Mouse (Mus musculus) frontal cortex, postnatal 14 days (tissue): ENCODE results near the gene Rnf126.

ENCODE experiments used
- DNase-seq, 2 experiments: peaks; one replicate each; pipeline ENCODE4 v3.0.0; 2022; ENCODE audit warnings: low spot score in 2 of 2

The Rnf126 gene

DNA sequence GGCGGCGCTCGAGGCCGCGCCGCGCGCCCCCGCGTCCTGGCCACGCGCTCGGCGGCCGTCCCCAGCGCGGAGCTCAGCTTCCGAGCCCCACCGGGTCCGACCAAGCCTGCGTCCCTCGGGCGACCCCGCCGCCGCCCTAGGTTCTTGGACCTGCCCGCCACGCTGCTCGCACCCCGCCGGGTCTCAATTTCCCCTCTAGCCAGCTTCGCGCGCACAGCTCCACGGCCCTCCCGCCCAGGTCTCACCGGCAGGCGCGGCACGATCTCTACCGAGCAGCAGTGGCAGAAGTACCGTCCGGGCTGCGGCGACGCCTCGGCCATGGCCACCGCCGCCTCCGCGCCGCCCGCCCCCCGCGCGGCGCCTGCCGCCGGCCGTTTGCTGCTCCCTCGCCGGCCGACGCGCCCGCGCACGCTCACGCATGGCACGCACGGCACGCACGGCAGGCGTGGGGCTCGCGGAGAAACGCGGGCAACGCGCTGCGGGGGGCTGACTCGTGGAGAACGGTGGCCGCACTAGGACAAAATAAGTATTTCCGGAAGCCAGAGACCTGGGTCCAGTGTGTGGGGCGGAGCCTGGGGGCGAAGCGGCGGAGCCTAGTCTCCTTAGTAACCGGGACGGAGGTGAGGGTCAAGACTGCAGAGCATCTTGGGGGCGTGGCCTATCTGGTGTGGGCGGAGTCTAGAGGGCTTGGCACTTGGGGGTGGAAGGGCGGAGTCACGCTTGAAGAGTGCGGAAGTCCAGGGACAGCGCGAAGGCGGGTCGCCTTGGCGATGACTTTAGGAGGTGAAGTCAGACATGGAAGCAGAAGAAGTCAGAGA lies at the start of gene Rnf126:
TSS of gene Rnf126 (minus strand) at position 445 of the 818 bp plus-strand sequence.
- DNase-seq: peak; percentile 99

GRCm38 (mm10) chr10:79815671-79816494 lies 49.1 kb upstream of the Rnf126 start:
- DNase-seq: no peak

DNA sequence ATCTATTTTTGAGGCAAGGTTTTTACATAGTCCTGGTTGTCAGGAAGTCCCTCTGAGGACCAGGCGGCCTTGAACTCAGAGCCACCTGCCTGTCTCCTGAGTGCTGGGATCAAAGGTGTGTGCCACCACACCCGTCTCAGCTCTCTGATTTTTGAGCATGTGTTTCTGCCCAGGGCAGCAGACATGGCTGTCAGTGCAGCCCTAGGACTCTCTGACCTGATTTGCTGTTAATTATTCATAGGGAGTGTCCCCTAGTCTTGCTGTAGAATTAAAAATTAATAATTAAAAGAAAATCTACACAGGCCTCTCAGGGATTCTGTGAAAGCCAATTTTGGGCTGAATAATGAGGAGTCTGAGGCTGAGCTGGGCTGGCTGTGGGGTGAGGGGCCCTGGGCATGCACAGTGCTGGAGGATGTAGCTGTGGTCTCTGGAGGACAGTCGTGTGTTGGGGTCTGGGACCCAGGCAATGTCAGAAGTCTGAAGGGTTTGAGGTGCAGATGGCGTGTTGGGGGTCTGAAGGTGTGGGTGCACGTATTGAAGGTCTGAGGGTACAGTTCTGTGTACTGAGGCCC lies 47.6 kb upstream of the Rnf126 start:
- no peak for DNase-seq

DNA sequence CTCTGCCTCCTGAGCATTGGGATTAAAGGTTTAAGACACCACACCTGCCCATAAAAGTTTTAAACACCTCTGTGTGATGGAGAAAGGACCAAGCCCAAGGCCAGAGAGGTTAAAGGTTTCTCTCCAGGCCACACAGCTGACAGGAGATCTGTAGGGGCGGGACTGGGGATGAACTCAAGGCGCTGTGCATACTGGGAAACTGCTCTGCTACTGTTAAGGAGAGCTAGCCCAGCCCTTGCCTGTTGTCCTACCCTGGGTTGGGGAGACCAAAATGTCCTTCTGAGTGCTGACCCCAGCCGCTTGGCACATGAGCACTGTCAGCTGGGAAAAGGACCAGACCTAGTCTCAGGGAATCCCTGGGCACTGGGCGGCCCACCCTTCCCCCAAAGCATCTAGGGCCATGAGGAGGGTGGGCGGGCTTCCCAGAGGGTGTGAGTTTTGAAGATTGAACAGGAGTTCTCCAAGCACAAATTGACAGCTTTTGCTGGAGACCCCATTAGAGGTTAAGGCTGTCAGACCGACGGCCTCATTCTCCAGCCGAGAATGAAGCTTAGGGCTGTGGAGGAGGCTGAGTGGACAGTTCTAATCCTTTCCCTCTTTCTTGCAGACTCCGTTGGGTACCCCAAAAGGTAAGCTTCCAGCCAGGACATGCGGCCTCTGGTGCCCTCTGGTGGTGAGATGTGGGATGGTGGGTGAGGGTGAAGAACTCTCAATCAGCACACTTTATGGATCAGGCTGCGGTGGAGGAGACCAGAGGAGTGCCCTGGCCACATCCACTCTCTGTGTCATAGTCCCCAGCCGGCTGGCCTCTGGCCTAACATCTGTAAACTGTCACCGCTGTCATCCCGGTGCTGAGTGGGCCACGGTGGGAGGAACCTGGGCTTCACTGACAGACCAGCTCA lies 45.2 kb upstream of the Rnf126 start:
- peak; percentile 72 to 87 for DNase-seq

DNA sequence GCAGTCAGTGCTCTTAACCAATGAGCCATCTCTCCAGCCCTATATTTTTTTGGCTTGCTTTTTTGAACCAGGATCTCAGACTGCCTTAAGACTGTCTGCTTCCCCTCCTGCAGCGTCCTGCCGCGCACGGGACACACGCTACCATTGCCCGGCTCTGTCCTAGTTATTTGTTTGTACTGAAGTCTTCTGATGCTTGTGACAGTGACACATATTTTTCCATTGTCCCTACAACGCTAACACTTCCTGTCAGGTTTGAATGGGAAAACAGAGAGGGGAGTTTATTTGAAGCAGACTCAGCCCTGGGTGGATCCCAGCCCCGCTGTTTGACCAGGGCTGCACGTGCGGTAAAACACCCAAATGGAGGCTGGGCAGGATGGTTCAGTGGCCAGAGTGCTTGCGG lies 42.0 kb upstream of the Rnf126 start:
- no peak for DNase-seq

GRCm38 (mm10) chr10:79807826-79808225 lies 41.1 kb upstream of the Rnf126 start:
- no peak for DNase-seq

DNA sequence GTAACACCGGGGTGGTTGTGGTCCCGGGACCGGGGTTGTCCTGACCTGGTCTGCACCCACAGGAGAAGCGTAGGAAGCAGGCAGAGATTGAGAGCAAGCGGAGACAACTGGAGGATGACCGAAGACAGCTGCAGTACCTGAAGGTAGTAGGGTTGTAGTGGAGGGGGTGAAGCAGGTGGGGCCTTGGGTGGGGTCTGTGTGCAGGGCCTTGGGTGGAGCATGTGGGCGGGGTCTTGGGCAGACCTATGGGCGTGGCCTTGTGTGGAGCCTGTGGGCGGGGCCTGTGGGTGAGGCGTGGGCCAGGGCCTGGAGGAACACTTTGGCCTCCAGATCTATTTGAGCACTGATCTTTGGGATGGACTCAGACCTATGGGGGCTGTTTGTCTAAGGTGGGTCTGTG lies 40.2 kb upstream of the Rnf126 start:
- no peak for DNase-seq

DNA sequence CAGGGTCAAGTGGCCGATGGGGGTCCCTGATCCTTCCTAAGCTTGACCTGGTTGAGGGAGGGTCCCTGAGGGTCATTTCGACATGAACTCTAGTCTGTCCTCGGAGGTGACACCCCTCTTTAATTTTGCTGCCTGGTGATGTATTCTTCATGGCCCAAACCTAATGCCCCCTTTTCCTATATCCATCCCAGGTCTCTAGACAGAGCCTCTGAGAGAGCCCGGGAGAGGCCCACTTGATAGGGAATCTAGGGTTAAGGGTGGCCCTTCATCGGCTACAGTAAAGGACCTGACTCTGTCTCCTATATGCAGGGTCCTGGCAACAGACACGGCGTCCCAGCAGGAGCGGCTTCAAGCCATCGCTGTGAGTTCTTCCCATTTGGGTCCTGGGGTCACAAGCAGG lies 39.6 kb upstream of the Rnf126 start:
- DNase-seq: no peak

DNA sequence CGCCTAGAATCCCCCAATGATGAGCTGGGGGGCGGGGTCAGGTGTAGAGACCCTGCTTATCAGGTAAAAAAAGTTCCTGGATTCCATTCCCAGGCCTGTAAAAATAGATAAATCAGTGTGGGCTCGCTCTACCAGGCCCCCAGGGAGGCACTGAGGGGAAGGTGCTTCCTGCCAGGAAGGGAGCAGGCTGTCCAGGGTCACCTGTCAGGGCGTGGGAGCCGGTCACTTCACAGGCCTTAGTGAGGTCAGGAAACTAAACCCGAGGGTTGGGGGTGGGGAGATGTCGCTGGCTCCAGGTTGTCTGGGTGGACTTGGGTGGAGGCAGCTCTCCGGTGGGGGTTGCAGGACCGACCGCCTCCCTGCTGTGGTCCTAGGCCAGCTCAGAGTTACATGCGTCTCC lies 38.9 kb upstream of the Rnf126 start:
- DNase-seq: no peak

DNA sequence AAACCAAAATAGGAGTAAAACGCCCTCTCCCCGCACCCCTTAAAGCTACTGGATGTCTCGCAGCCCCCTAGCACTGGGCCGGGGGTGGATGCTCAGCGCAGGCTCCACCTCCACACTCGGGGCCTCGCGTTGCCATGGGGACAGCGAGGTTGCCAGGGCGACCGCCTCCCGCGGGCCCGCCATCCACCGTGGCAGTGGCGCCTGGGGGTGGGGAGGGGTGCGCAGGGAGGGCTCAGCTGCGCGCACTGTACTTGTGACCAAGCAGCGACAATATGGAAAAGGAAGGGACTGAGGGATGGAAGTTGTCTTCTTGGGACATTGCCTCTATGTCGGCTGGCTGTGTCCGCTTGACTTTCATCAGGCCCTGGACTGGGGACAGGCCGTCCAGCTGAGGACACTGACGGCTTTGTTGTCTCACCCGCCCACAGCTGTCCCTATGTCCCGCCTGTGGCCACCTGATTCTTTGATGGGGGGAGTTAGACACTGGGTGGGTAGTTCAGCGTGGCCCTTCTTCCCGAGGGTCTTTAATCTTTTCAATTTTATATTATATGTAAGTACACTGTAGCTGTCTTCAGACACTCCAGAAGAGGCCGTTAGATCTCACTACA lies 37.1 kb upstream of the Rnf126 start:
- peak; percentile 90 to 92 for DNase-seq

GRCm38 (mm10) chr10:79802331-79802971 lies 35.7 kb upstream of the Rnf126 start:
- no peak for DNase-seq

DNA sequence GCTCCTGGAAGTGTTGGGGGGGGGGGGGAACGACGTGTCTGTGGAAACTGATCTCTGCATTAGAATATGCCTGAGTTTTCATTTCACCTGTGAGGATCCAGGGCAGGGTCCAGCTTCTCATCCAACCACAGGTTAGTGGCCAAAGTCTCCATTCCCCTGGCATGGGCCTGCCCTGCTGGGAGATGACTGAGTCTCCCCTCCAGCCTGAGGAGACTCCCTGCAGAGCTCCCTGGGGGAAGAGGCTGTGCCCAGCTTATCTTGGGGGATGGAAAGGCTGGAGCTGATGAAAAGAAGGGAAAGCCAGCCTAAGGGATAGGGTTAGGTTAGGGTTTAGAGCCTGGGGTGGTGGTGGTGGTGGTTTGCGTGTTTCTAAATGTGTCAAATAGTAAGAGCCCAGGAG lies 35.1 kb upstream of the Rnf126 start:
- DNase-seq: no peak

- DNase-seq: no peak
Observed at GRCm38 (mm10) chr10:79800508-79800907, 33.8 kb upstream of the Rnf126 start.

DNA sequence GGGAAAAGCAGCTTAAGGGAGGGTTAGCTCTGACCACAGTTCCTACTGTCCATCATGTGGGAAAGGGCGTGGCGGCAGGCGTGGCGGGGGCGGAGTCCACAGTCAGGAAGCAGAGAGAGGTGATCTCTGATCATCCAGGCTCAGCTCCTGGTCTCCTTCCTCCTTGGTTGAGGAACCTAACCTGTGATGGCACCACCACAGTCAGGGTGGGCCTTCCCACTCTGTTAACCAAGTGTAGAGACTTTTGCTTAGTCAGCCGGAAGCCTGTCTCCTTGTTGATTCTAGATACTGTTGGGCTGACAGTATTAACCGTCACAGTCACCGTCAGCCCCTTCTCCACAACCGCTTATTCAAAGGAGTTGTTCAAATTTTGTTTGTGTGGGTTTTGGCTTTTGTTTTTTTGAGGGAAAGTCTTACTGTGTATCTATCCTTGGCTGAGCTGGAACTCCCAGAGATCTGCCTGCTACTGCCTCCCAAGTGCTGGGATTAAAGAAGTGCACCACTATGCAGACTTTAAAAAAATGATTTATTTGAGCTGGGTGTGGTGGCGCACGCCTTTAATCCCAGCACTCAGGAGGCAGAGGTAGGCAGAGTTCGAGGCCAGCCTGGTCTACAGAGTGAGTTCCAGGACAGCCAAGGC lies 31.7 kb upstream of the Rnf126 start:
- DNase-seq: no peak

DNA sequence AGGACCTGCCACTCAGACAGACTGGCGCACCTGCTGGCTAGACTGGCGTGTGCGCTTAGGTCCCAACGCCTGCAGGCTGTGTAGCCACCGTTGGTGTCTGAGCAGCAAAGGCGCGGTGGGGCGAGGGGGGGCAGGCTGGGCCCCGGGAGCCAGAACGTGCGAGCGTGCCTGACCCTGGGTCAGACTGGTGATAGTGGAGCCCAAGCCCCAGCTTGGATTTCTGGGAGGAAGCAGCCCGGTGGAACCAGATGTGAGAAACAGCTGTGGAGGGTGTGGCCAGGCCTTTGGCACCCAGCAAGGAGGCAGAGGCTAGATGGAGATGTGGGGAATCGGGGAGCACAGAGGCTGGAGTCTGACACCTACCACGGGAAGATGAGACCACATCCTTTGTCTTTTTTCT lies 30.6 kb upstream of the Rnf126 start:
- DNase-seq: no peak

GRCm38 (mm10) chr10:79795905-79796304 lies 29.2 kb upstream of the Rnf126 start:
- DNase-seq: no peak

- DNase-seq: no peak
Observed at GRCm38 (mm10) chr10:79794491-79794931, 27.8 kb upstream of the Rnf126 start.

DNA sequence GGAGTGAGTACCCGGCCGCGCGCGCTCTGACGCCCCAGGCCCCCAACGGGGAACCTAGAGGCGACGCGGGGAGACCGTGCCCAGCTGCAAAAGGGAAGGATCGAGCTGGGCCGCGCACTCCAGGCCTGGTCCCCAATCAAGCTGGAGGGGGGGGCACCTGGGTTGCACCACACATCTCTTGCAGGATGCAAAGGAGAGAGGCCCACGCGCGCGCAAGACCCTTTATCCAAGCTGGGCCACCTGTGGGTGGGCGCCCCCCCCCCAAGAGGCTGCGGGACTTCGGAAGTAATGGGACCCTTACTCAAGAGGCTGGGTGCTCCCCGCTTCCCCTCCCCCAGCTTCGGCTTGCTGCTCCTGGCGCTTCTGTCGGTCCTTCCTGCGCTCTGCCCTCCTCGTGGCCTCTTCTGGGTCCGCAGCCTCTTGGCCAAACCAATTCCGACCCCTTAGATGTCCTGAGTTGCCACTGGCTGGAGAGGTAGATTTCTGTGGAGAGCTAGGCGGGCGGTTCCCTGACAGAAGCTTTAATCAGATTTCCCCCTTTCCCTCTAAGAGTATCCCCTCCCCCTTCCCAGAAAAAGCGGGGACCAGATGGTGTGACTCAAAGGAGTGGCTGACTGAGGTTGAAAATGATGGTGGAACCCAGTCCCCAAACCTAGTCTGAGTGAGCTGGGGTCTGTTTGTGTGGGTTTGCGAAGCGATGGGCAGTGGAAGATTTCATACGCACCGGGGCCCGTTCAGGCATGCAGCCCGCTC lies 27.2 kb upstream of the Rnf126 start:
- no peak for DNase-seq

DNA sequence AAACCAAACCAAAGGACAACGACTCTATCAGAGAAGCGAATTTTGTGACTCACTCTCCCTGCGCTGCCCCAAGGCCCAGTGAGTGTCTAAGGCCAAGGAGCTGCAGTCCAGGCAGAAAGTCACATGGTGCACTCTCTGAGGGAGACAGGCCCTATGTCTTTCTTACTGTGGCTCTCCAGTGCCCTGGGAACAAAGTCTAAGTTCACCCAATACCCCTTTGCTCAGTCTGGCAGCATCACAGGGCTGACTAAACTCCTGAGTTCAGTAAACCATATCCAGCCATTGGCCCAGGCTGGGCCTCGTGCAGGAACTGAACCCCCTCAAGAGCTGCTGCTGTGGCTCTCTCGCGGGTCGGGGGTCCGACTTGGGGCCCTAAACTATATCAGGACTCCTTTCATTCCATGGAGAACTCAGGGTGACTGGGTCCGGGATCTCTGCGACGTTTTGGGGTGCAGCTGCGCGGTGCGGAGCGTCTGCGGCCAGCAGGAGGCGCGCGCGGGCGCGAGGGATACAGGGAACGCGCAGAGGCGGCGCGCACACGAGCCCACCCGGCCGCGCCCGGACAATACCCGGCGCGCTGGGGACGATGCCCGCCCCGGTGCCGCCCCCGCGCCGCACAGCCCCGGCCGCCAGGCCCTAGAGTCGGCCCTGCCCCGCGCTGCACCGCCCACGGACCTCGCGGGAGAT lies 26.4 kb upstream of the Rnf126 start, which contains the start of gene Palm:
TSS of gene Palm (plus strand) at position 522 of the 687 bp plus-strand sequence.
- DNase-seq: peak; percentile 65 to 73
